Mouse (Mus musculus): ENCODE measurements around the gene Frmd8. TPM values are rescaled to one million over a fixed set of nuclear protein-coding genes. Genes with fewer than 3 reads are reported as not detected.

Frmd8 gene
- polyA plus RNA-seq, 1 experiment from 2014 or later, result 16.1 TPM

DNA sequence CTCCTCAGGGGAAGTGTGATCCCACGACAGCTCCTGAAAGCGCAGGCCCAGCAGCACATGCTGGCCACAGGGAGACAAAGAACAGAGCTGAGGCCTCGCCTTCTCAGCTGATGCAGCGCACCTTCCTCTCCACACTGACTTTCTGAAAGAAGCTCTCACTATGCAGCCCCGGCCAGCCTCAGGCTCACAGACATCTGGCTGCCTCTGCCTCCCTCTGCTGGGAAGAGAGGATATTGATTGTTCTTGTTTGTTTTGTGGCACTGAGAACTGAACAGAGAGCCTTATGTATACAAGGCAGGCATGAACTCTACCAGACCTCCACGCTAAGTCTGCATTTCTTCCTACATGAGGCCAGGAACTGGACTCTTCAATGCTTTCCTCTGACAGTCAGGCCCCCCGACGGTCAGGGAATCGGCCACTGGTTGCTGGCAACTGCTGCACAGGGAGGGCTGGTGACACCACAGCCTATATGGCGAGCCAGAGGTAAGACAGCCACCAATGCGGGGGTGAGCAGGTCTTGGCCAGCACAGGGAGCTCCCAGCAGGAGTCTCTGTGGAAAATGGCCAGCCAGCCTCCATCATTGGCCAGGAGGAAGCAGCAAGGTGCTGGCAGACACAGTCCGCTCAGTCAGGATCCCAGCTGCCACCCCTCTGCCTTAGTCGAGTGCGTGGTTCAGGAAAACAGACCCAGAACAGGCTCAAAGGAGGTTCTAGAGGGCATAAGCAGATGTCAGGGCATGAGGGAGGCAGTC, 12.6 kb downstream of the Frmd8 start:
- H3K4me3 ChIP-seq, result no peak overlapping the region
- WGBS, result 96% methylated on average over 14 of the region's 14 CpGs
- peaks cover 32% of the 10 kb centered on the region; the same call in 1 of the 2 replicates for H3K36me3 ChIP-seq (replicated peaks)
- no peak overlapping the region for H3K9ac ChIP-seq
- no peak for ATAC-seq (replicated peaks)
- no peaks in the 10 kb centered on the region for H3K27me3 ChIP-seq (replicated peaks)
- no peak overlapping the region for H3K27ac ChIP-seq
- no peak overlapping the region for H3K4me2 ChIP-seq
- H3K4me1 ChIP-seq, result no peaks in the 10 kb centered on the region
- H3K9me3 ChIP-seq, result no peaks in the 10 kb centered on the region

GRCm38 (mm10) chr19:5856604-5857003, 18.5 kb downstream of the Frmd8 start:
- no peak overlapping the region for H3K4me2 ChIP-seq
- no peaks in the 10 kb centered on the region for H3K27me3 ChIP-seq (replicated peaks)
- 80% methylated on average over 9 of the region's 9 CpGs for WGBS
- no peaks in the 10 kb centered on the region for H3K9me3 ChIP-seq
- peaks cover 15% of the 10 kb centered on the region; the same call in 1 of the 2 replicates for H3K36me3 ChIP-seq (replicated peaks)
- no peak overlapping the region for H3K4me3 ChIP-seq
- no peak for ATAC-seq (replicated peaks)
- no peak overlapping the region for H3K27ac ChIP-seq
- peaks cover 3% of the 10 kb centered on the region for H3K4me1 ChIP-seq
- H3K9ac ChIP-seq, result no peak overlapping the region

GRCm38 (mm10) chr19:5852035-5852722, 22.9 kb downstream of the Frmd8 start:
- ATAC-seq (replicated peaks), result no peak
- H3K4me1 ChIP-seq, result peaks cover 36% of the 10 kb centered on the region
- no peaks in the 10 kb centered on the region; the same call in 1 of the 2 replicates for H3K36me3 ChIP-seq (replicated peaks)
- no peaks in the 10 kb centered on the region for H3K27me3 ChIP-seq (replicated peaks)
- H3K9me3 ChIP-seq, result no peaks in the 10 kb centered on the region
- 93% methylated on average over 12 of the region's 12 CpGs for WGBS
- no peak overlapping the region for H3K4me3 ChIP-seq
- H3K4me2 ChIP-seq, result no peak overlapping the region
- no peak overlapping the region for H3K27ac ChIP-seq
- H3K9ac ChIP-seq, result no peak overlapping the region

DNA sequence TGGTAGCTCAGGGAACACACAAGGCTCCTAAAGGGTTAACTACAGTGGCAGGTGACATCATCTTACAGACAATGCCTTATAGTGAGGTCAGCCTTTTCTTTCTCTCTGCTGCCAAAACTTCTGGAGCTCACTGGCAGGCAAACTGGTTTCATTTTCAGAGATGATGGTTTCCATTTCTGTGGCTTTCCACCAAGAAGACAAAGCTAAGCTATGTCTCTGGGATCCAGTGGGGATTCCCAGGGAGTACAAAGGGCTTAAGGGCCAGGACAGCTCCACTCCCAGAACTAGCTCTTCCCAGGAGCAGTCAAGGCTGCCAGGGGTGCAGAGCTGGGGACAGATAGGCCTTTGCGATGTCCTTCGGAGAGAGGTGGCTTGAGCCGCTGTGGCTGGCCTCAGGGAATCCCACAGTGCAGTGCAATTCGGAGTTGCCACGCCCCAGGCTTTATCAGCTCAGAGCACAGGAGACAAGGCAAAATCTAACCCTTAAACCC, 23.5 kb downstream of the Frmd8 start:
- H3K9ac ChIP-seq, result no peak overlapping the region
- H3K9me3 ChIP-seq, result no peaks in the 10 kb centered on the region
- H3K36me3 ChIP-seq (replicated peaks), result no peaks in the 10 kb centered on the region; the same call in 1 of the 2 replicates
- H3K27ac ChIP-seq, result no peak overlapping the region
- ATAC-seq (replicated peaks), result no peak
- WGBS, result 61% methylated on average over 5 of the region's 5 CpGs
- H3K4me1 ChIP-seq, result peaks cover 43% of the 10 kb centered on the region
- no peak overlapping the region for H3K4me3 ChIP-seq
- H3K27me3 ChIP-seq (replicated peaks), result no peaks in the 10 kb centered on the region
- H3K4me2 ChIP-seq, result no peak overlapping the region

- no peak overlapping the region for H3K9ac ChIP-seq
Observed at GRCm38 (mm10) chr19:5850860-5851259, 24.2 kb downstream of the Frmd8 start.

GRCm38 (mm10) chr19:5849843-5850527, 25.1 kb downstream of the Frmd8 start:
- WGBS, result 28% methylated on average over 11 of the region's 11 CpGs

More at GRCm38 (mm10) chr19:5850860-5851259, 24.2 kb downstream of the Frmd8 start:
- no peak for ATAC-seq (replicated peaks)
- Histone ChIP-seq H3K36me3 (replicated peaks) (no peaks in the 10 kb centered on the region; the same call in 1 of the 2 replicates), H3K27me3 (replicated peaks) (no peaks in the 10 kb centered on the region), H3K4me1 (peaks cover 48% of the 10 kb centered on the region), H3K9me3 (no peaks in the 10 kb centered on the region), H3K4me3 (no peak overlapping the region), H3K27ac (no peak overlapping the region), H3K4me2 (no peak overlapping the region)
- WGBS, result 85% methylated on average over 3 of the region's 3 CpGs

GRCm38 (mm10) chr19:5848826-5849672, 26.0 kb downstream of the Frmd8 start:
- Histone ChIP-seq H3K9me3 (no peaks in the 10 kb centered on the region), H3K4me3 (no peak overlapping the region), H3K4me1 (peaks cover 63% of the 10 kb centered on the region), H3K4me2 (no peak overlapping the region; the same call in 1 of the 2 replicates), H3K9ac (peak overlapping the region; percentile 23; the same call in 1 of the 2 replicates), H3K27me3 (replicated peaks) (no peaks in the 10 kb centered on the region), H3K27ac (peak overlapping the region; percentile 39; the same call in 1 of the 2 replicates), H3K36me3 (replicated peaks) (no peaks in the 10 kb centered on the region; the same call in 1 of the 2 replicates)
- 47% methylated on average over 13 of the region's 13 CpGs for WGBS
- ATAC-seq (replicated peaks), result no peak

More at GRCm38 (mm10) chr19:5849843-5850527, 25.1 kb downstream of the Frmd8 start:
- Histone ChIP-seq H3K27me3 (replicated peaks) (no peaks in the 10 kb centered on the region), H3K9me3 (no peaks in the 10 kb centered on the region), H3K36me3 (replicated peaks) (no peaks in the 10 kb centered on the region; the same call in 1 of the 2 replicates), H3K4me2 (no peak overlapping the region), H3K4me3 (no peak overlapping the region), H3K27ac (no peak overlapping the region), H3K4me1 (peaks cover 55% of the 10 kb centered on the region), H3K9ac (no peak overlapping the region)
- ATAC-seq (replicated peaks), result 0 out of 2 replicates have a peak, but pooled peaks have one; percentile 13

- ATAC-seq (replicated peaks), result no peak
- Histone ChIP-seq H3K4me2 (peak overlapping the region; percentile 14; the same call in 1 of the 2 replicates), H3K4me1 (peaks cover 67% of the 10 kb centered on the region), H3K27ac (peak overlapping the region; percentile 95), H3K4me3 (no peak overlapping the region), H3K9me3 (no peaks in the 10 kb centered on the region), H3K36me3 (replicated peaks) (no peaks in the 10 kb centered on the region; the same call in 1 of the 2 replicates), H3K9ac (0 out of 2 replicates have a peak overlapping the region, but pooled peaks have one; percentile 36), H3K27me3 (replicated peaks) (no peaks in the 10 kb centered on the region)
- WGBS, result 59% methylated on average over 14 of the region's 14 CpGs
Observed at GRCm38 (mm10) chr19:5848032-5848825, 26.8 kb downstream of the Frmd8 start.

GRCm38 (mm10) chr19:5847306-5847796, 27.7 kb downstream of the Frmd8 start:
- H3K4me2 ChIP-seq, result peak overlapping the region; percentile 62
- H3K36me3 ChIP-seq (replicated peaks), result no peaks in the 10 kb centered on the region; the same call in 1 of the 2 replicates
- H3K4me3 ChIP-seq, result 0 out of 2 replicates have a peak overlapping the region, but pooled peaks have one; percentile 34
- WGBS, result 43% methylated on average over 4 of the region's 4 CpGs
- peak overlapping the region; percentile 95 for H3K27ac ChIP-seq
- H3K9ac ChIP-seq, result peak overlapping the region; percentile 36
- H3K4me1 ChIP-seq, result peaks cover 76% of the 10 kb centered on the region
- no peaks in the 10 kb centered on the region for H3K27me3 ChIP-seq (replicated peaks)
- no peak for ATAC-seq (replicated peaks)
- no peaks in the 10 kb centered on the region for H3K9me3 ChIP-seq

DNA sequence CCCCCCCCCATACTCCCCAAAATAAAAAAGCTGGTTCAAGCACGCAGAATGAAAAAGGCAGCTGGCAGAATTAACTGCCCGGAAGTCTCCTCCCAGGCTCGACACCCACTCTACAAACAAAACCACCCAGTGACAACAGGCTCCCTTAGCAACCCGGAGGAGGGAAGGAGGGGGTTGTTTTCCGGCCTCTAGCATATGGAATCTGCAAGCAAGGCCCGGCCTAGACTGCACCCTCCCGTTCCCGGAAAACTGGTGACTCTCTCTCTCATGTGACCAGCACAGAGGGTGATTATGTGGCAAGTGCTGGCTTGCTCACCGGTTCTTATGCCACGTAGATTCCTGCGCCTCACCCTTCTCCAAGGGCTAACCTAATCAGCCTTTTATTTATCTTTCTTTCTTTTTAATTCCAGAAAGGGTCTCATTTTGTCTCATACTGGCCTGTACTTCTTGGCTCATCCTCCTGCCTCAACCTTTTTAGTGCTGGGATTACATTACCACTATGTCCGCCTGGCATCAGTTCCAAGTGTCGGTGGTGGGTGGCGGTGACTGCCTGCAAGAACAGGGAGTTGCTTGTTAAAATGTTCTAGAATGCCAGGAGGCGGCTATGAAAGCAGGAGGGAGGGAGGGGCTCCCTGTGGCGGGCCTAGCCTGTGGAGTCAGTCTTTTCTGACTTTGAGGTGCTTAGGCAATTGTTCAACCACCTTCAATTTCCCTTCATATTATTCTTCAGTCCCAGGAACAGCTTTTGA, 28.3 kb downstream of the Frmd8 start:
- peak; percentile 85 for ATAC-seq (replicated peaks)
- H3K4me3 ChIP-seq, result peak overlapping the region; percentile 34
- H3K27me3 ChIP-seq (replicated peaks), result no peaks in the 10 kb centered on the region
- H3K36me3 ChIP-seq (replicated peaks), result no peaks in the 10 kb centered on the region
- H3K27ac ChIP-seq, result peak overlapping the region; percentile 95
- H3K9ac ChIP-seq, result peak overlapping the region; percentile 36
- no peaks in the 10 kb centered on the region for H3K9me3 ChIP-seq
- 2% methylated on average over 16 of the region's 16 CpGs for WGBS
- peaks cover 79% of the 10 kb centered on the region for H3K4me1 ChIP-seq
- peak overlapping the region; percentile 62 for H3K4me2 ChIP-seq
